Mouse (Mus musculus): ENCODE measurements around the gene Rftn1. TPM values are rescaled to one million over a fixed set of nuclear protein-coding genes. Genes with fewer than 3 reads are reported as not detected.

The Rftn1 gene
- total and polyA plus RNA-seq, 3 experiments, result 52.5 to 80.6 (median 60.5) TPM

- Histone ChIP-seq H3K4me1 (ENCODE audit: control insufficient read depth in 1 of 2, insufficient read depth in 2 of 2) (peaks cover 24 to 78% of the 10 kb centered on the region in 2 experiments), H3K27me3 (replicated peaks) (no peaks in the 10 kb centered on the region), H3K36me3 (replicated peaks in 1 of 2; ENCODE audit: control insufficient read depth in 1 of 2, insufficient read depth in 1 of 2, low read length in 1 of 2) (peaks cover 41 to 92% of the 10 kb centered on the region in 2 experiments), H3K4me2 (ENCODE audit: insufficient read depth, low read depth, poor library complexity, severe bottlenecking) (peak overlapping the region; percentile 88), H3K4me3 (replicated peaks in 1 of 3; ENCODE audit: low read depth in 2 of 3, low read length in 2 of 3, poor library complexity in 1 of 3) (peak overlapping the region in 2 of 3 experiments; percentile 10 to 34), H3K79me2 (replicated peaks; ENCODE audit: control insufficient read depth, extremely low read depth, insufficient read depth, poor library complexity, severe bottlenecking) (peaks cover 96% of the 10 kb centered on the region), H3K9me3 (replicated peaks; ENCODE audit: low read length) (peaks cover 18% of the 10 kb centered on the region), H3K9ac (ENCODE audit: insufficient read depth, low read depth) (peak overlapping the region; percentile 73), H3K27ac (ENCODE audit: insufficient read depth, low read depth) (peak overlapping the region; percentile 96)
- peak; percentile 98 for DNase-seq (ENCODE audit: extremely low read depth)
- dilution Hi-C loops (cut with MboI; ENCODE audit: extremely low pct_ligation_motif_present, extremely low pct_unique_long_range_greater_than_20kb, low sequenced_read_pairs) (no loop called here), in situ Hi-C loops (cut with MboI; ENCODE audit: low pct_ligation_motif_present, low pct_unique_long_range_greater_than_20kb, low sequenced_read_pairs) (loop anchor here (10.0 kb wide), 1 partner anchor 98 kb away; no protein-coding TSS in a partner anchor)
- TF ChIP-seq CHD1 (IDR thresholded peaks at IDR 0.05; ENCODE audit: low read depth, low read length) (no peak), NRF1 (IDR thresholded peaks at IDR 0.05; ENCODE audit: low read depth, low read length) (no peak), TBP (conservative IDR thresholded peaks at IDR 0.05; ENCODE audit: low read depth, low read length) (0 out of 2 replicates have a peak, but pooled peaks have one; percentile 75), NELFE (IDR thresholded peaks at IDR 0.05; ENCODE audit: low read depth, low read length) (0 out of 2 replicates have a peak, but pooled peaks have one; percentile 26), CTCF (conservative IDR thresholded peaks at IDR 0.05 in 1 of 2, IDR thresholded peaks at IDR 0.05 in 1 of 2; ENCODE audit: low read depth in 2 of 2, low read length in 2 of 2) (no peak), POLR2A (IDR thresholded peaks at IDR 0.05; ENCODE audit: low read depth, low read length) (peak; percentile 46; the same call in 1 of the 2 replicates), MYC (IDR thresholded peaks at IDR 0.05; ENCODE audit: low read depth, low read length) (0 out of 2 replicates have a peak, but pooled peaks have one; percentile 36), RAD21 (IDR thresholded peaks at IDR 0.05; ENCODE audit: low read depth, low read length) (no peak), TCF12 (IDR thresholded peaks at IDR 0.05; ENCODE audit: low read depth, low read length) (peak; percentile 99), EP300 (IDR thresholded peaks at IDR 0.05; ENCODE audit: low read length) (peak; percentile 96), UBTF (IDR thresholded peaks at IDR 0.05; ENCODE audit: low read depth, low read length) (0 out of 2 replicates have a peak, but pooled peaks have one; percentile 52), MXI1 (IDR thresholded peaks at IDR 0.05; ENCODE audit: low read depth, low read length) (peak; percentile 75; the same call in 1 of the 2 replicates), KAT2A (IDR thresholded peaks at IDR 0.05; ENCODE audit: insufficient replicate concordance, low read length) (peak; percentile 88), GABPA (IDR thresholded peaks at IDR 0.05; ENCODE audit: insufficient replicate concordance, low read depth, low read length) (0 out of 2 replicates have a peak, but pooled peaks have one; percentile 10), MAZ (IDR thresholded peaks at IDR 0.05; ENCODE audit: low read depth, low read length) (peak; percentile 81; the same call in 1 of the 2 replicates), ELF1 (IDR thresholded peaks at IDR 0.05; ENCODE audit: low read depth, low read length) (0 out of 2 replicates have a peak, but pooled peaks have one; percentile 30), HCFC1 (IDR thresholded peaks at IDR 0.05; ENCODE audit: low read depth, low read length) (peak; percentile 33; the same call in 1 of the 2 replicates), PAX5 (IDR thresholded peaks at IDR 0.05; ENCODE audit: low read length) (no peak), SMC3 (IDR thresholded peaks at IDR 0.05; ENCODE audit: low read depth, low read length) (no peak; the same call in 1 of the 2 replicates), IRF4 (IDR thresholded peaks at IDR 0.05; ENCODE audit: low read depth, low read length) (peak; percentile 96), JUND (conservative IDR thresholded peaks at IDR 0.05; ENCODE audit: low read depth, low read length) (peak; percentile 77; the same call in 1 of the 2 replicates), USF1 (IDR thresholded peaks at IDR 0.05; ENCODE audit: low read depth, low read length) (peak; percentile 36), MAFK (IDR thresholded peaks at IDR 0.05; ENCODE audit: insufficient replicate concordance, low read length) (peak; percentile 76; the same call in 1 of the 2 replicates), MEF2A (IDR thresholded peaks at IDR 0.05; ENCODE audit: borderline replicate concordance, low read depth, low read length) (peak; percentile 96), SIN3A (IDR thresholded peaks at IDR 0.05; ENCODE audit: low read length) (peak; percentile 98), JUN (IDR thresholded peaks at IDR 0.05; ENCODE audit: insufficient read depth, low read depth, low read length) (peak; percentile 88), RCOR1 (conservative IDR thresholded peaks at IDR 0.05; ENCODE audit: low read depth, low read length) (peak; percentile 92), ZMIZ1 (IDR thresholded peaks at IDR 0.05; ENCODE audit: low read depth, low read length) (peak; percentile 88; the same call in 1 of the 2 replicates), BHLHE40 (IDR thresholded peaks at IDR 0.05; ENCODE audit: low read depth, low read length) (peak; percentile 92), MAX (IDR thresholded peaks at IDR 0.05; ENCODE audit: low read length) (peak; percentile 52; the same call in 1 of the 2 replicates), POLR2AphosphoS2 (IDR thresholded peaks at IDR 0.05; ENCODE audit: low read depth, low read length) (no peak), USF2 (conservative IDR thresholded peaks at IDR 0.05; ENCODE audit: low read depth, low read length) (peak; percentile 33; the same call in 1 of the 2 replicates), ZKSCAN1 (IDR thresholded peaks at IDR 0.05; ENCODE audit: borderline replicate concordance, low read depth, low read length) (no peak), ETS1 (conservative IDR thresholded peaks at IDR 0.05; ENCODE audit: low read depth, low read length) (peak; percentile 100), E2F4 (IDR thresholded peaks at IDR 0.05; ENCODE audit: insufficient replicate concordance, low read depth, low read length) (0 out of 2 replicates have a peak, but pooled peaks have one; percentile 56), CHD2 (IDR thresholded peaks at IDR 0.05; ENCODE audit: low read length) (peak; percentile 92), ZNF384 (IDR thresholded peaks at IDR 0.05; ENCODE audit: low read depth, low read length) (no peak), ZC3H11A (IDR thresholded peaks at IDR 0.05; ENCODE audit: low read depth, low read length) (peak; percentile 3; the same call in 1 of the 2 replicates)
These were observed 7.9 kb downstream of the Rftn1 start for GRCm38 (mm10) chr17:50182542-50182951.
